Mouse (Mus musculus): ENCODE results near the gene Gm43302.
"Not testable (repeated sequence)": the region's sequence is repeated elsewhere in the genome, so short reads cannot be mapped to it uniquely, and the experiment has no call there.

Gm43302 gene

DNA sequence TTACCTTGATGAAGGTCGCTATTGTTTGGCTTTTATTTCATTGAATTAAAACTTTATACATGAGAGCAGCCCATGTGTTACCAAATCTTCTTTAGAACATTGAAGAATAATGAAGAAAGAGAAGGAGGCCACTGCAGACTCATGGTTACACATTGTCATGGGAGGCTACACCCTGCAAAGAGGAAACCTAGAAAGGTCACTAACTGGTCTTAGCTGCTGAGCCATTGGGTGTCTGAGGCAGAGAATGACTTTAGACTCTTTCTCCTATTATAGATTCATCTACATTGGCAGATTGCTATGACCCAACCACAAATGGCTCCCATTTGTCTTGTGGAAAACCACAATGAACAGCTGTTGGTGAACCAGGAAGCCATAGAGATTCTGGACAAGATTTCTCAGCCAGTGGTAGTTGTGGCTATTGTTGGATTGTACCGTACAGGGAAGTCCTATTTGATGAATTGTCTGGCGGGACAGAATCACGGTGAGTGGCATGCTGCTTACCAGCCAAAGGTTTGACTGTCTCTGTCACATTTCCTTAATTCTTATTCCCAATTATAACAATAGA lies 92.6 kb downstream of the Gm43302 start:
- POLR2A ChIA-PET, CTCF ChIA-PET: not testable (repeated sequence)

DNA sequence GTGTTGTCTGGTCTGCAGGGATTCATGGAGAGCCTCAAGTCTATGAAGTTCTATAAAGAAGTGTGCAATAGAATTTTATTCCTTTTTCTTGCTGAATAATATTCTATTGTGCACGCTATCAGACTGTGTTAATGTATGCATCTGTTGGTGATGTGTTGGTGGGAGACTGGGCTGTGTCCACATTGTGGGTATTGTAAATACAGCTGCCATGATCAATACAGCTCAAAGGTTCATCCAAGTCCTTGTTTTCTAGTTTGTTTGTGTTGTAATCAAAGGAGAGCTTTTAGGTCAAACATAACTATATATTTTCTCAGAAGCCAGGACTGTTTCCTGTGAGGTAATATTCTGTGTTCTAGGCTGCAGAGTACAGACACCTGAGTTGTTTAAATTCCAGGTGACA lies 94.3 kb downstream of the Gm43302 start:
- CTCF ChIA-PET, result not testable (repeated sequence)

DNA sequence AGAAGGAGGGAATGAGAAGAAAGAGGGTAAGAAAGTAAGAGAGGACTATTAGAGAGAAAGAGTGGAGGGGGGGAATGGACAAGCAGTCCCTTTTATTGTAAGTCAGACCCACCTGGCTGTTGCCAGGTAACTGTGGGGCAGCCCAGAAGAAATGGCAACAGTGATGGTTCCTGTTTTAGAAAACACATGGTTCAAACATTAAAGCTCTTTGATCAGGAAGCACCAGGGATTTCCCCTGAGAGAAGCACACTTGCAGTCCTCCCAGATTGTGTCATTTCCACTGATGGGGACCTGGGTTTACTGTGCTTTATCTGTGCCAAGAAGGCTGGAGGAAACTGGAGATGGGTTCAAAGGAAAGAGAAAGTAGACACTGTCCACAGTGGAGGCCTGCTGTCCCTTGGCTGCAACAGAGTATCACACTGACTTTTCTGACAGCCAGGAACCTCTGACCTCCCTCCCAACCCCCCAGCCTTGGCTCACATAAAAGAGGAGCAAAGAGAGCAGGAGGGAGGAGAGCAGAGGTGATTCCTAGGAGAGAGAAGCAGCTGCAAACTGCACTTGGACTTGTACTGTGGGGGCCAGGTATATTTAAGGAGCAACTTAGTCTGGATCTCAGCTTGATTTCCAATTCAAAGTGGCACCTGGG lies 95.5 kb downstream of the Gm43302 start:
- POLR2A ChIA-PET, result interaction anchor here in 1 of 4 experiments (0.8 kb wide), 1 partner anchor 41 kb away, joined by 3 read pairs; the partner anchor contains the start of gene Gbp10
- CTCF ChIA-PET, result not testable (repeated sequence)

More for the DNA sequence above, 94.3 kb downstream of the Gm43302 start:
- POLR2A ChIA-PET, result not testable (repeated sequence)

DNA sequence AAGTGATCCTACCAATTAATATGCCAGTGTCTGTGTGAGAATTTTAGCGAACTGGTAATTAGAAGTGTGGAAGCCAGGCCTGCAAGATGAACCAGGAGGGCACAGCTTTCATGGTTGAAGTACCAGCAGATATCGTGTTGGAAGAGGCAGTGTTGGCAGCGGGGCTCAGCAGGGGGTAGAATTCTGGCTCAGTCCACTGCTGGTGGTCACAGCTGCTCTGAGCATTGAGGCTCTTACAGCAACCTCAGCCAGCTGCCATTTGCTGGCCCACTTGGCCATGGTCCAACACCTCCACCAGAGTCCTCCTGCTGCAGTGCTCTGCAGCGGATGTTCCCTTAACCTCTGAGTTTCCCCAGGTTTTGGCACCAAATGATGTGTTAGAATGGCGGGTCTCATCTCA lies 97.2 kb downstream of the Gm43302 start:
- CTCF ChIA-PET, result not testable (repeated sequence)

DNA sequence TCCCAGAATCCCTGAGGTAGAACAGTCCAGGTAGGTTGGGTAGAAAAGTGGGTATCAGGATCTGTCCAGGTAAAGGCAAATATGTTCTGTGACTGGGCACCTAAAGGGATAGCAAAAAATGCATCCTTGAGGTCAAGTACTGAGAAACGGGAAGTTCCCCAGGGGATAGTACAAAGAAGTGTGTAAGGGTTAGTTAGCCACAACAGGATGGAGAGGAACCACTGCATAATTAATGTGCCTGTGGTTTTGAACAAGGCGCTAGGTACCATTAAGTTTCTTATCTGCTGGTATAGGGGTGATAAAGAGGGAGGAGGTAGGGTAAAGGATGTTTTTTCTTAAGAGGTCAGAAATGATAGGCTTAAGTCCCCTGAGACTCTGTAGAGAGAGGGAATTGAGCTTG lies 101.0 kb downstream of the Gm43302 start:
- POLR2A ChIA-PET, CTCF ChIA-PET: not testable (repeated sequence)

More for the DNA sequence above, 97.2 kb downstream of the Gm43302 start:
- POLR2A ChIA-PET, result not testable (repeated sequence)

DNA sequence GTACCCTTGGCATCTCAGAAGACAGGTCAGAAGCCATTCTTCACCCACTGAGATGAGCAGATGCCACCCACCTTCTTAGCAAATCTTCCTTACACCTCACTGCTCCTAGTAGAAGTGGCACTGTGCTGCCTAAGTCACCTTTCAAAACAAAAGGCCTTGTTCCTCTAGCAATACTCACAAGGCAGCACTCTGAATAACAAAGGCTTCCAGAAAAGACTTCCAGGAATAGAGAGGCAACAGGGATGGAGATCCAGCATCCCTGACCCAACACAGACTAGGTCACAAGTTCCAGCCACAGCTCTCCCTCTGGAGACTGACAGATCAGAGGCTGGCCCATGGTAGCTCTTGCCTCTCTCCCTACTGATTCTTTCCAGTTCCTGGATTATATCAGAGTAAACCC lies 112.0 kb downstream of the Gm43302 start:
- ChIA-PET POLR2A (interaction anchor here in 1 of 4 experiments (0.6 to 0.7 kb wide), 2 partner anchors 78 to 154 kb away, joined by 3 read pairs; no protein-coding TSS in a partner anchor), CTCF (no interaction called here)
